Mouse (Mus musculus) lung, postnatal 0 days (tissue): ENCODE data around the gene Map3k6.

Experiments
- CTCF ChIP-seq: IDR thresholded peaks from 2 replicates; pipeline ENCODE4 v1.5.1; 2016; ENCODE audit warnings: antibody characterized with exemption, mild to moderate bottlenecking
- EP300 ChIP-seq: IDR thresholded peaks from 2 replicates; pipeline ENCODE4 v1.6.1; 2016; ENCODE audit warnings: antibody characterized with exemption, mild to moderate bottlenecking, control low read depth

- no peak for TF ChIP-seq CTCF
- TF ChIP-seq EP300 = no peak; the same call in 1 of the 2 replicates
Measured at GRCm38 (mm10) chr4:133278067-133278466, 37.4 kb downstream of the Map3k6 start.
